Mouse (Mus musculus): ENCODE measurements at regions not wholly inside any gene's neighbourhood (a gene's known extent, or its start where the extent isn't known, plus 50 kb on each side); places are given as distances from the start of the nearest gene placed in this dataset.

GRCm38 (mm10) chr10:117574915-117575314 lies 54.4 kb upstream of the Cpm start:
- 92% methylated on average over 3 of the region's 3 CpGs for whole genome bisulfite sequencing
- H3K27ac ChIP-seq (ENCODE audit: insufficient read depth, low read depth, low read length): no peak overlapping the region
- H3K4me1 ChIP-seq (ENCODE audit: control insufficient read depth, insufficient read depth, low read length): no peaks in the 10 kb centered on the region
- DNase-seq: no peak
- H3K4me3 ChIP-seq (ENCODE audit: insufficient read depth, low read depth, low read length): no peak overlapping the region
- 0 out of 2 replicates have a peak, but pooled peaks cover 1% of the 10 kb centered on the region for H3K27me3 ChIP-seq (replicated peaks; ENCODE audit: control insufficient read depth, insufficient read depth, low read length)
- no peaks in the 10 kb centered on the region for H3K36me3 ChIP-seq (ENCODE audit: control insufficient read depth, insufficient read depth, low read length)
- no peak for TF ChIP-seq CTCF (conservative IDR thresholded peaks at IDR 0.05; ENCODE audit: insufficient read depth, insufficient read length, low read depth, low read length)
- TF ChIP-seq POLR2A (IDR thresholded peaks at IDR 0.05; ENCODE audit: low read depth, low read length): no peak

DNA sequence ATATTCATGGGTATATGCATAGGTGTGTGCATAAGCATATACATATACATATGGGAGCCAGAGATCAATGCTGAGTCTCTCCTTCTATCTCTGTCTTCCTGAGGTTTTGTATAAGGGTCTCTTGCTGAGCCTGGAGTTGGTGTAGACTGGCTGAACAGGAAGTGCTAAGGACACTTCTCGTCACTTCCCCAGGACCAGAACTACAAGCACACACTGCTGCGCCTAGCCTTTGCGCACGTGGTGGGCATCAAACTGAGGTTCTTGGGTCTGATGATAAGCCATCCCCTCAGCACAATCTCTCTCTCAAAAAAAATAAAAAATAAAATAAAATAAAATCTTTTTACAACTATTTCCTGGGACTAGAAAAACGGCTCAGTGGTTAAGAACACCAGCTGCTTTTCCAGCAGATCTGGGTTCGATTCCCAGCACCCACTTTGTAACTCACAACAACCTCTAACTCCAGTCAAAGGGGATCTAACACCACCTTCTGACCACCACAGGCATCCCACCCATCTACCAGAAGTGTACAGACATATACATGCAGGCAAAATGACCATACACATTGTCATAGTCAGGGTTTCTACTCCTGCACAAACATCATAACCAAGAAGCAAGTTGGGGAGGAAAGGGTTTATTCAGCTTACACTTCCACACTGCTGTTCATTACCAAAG lies 55.1 kb upstream of the Cpm start:
- WGBS: 93% methylated on average over 6 of the region's 6 CpGs
- no peak for TF ChIP-seq CTCF (conservative IDR thresholded peaks at IDR 0.05; ENCODE audit: insufficient read depth, insufficient read length, low read depth, low read length)
- no peak for TF ChIP-seq POLR2A (IDR thresholded peaks at IDR 0.05; ENCODE audit: low read depth, low read length)
- H3K36me3 ChIP-seq (ENCODE audit: control insufficient read depth, insufficient read depth, low read length): no peaks in the 10 kb centered on the region
- no peak overlapping the region for H3K27ac ChIP-seq (ENCODE audit: insufficient read depth, low read depth, low read length)
- 0 out of 2 replicates have a peak, but pooled peaks cover 1% of the 10 kb centered on the region for H3K27me3 ChIP-seq (replicated peaks; ENCODE audit: control insufficient read depth, insufficient read depth, low read length)
- no peak overlapping the region for H3K4me3 ChIP-seq (ENCODE audit: insufficient read depth, low read depth, low read length)
- H3K4me1 ChIP-seq (ENCODE audit: control insufficient read depth, insufficient read depth, low read length): no peaks in the 10 kb centered on the region
- DNase-seq: no peak

DNA sequence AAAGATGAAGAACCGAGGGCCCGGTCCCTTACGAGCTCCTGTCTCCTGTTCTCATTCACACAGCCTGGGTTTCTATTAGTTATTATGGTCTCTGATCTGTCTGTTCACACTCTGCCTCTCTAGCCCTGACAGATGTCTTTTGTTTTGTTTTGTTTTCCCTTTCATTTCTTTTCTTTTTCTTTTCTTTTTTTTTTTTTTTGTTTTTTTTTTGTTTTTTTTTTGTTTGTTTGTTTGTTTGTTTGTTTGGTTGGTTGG lies 55.8 kb upstream of the Cpm start:
- no peak for DNase-seq
- no peaks in the 10 kb centered on the region for H3K36me3 ChIP-seq (ENCODE audit: control insufficient read depth, insufficient read depth, low read length)
- 0 out of 2 replicates have a peak, but pooled peaks cover 1% of the 10 kb centered on the region for H3K27me3 ChIP-seq (replicated peaks; ENCODE audit: control insufficient read depth, insufficient read depth, low read length)
- 88% methylated on average over 3 of the region's 3 CpGs for WGBS
- H3K4me3 ChIP-seq (ENCODE audit: insufficient read depth, low read depth, low read length): no peak overlapping the region
- TF ChIP-seq CTCF (conservative IDR thresholded peaks at IDR 0.05; ENCODE audit: insufficient read depth, insufficient read length, low read depth, low read length) (no peak), POLR2A (IDR thresholded peaks at IDR 0.05; ENCODE audit: low read depth, low read length) (no peak)
- H3K4me1 ChIP-seq (ENCODE audit: control insufficient read depth, insufficient read depth, low read length): no peaks in the 10 kb centered on the region
- H3K27ac ChIP-seq (ENCODE audit: insufficient read depth, low read depth, low read length): no peak overlapping the region

- WGBS: 81% methylated on average over 13 of the region's 13 CpGs
These were observed 56.3 kb upstream of the Cpm start for GRCm38 (mm10) chr10:117572746-117573595.

DNA sequence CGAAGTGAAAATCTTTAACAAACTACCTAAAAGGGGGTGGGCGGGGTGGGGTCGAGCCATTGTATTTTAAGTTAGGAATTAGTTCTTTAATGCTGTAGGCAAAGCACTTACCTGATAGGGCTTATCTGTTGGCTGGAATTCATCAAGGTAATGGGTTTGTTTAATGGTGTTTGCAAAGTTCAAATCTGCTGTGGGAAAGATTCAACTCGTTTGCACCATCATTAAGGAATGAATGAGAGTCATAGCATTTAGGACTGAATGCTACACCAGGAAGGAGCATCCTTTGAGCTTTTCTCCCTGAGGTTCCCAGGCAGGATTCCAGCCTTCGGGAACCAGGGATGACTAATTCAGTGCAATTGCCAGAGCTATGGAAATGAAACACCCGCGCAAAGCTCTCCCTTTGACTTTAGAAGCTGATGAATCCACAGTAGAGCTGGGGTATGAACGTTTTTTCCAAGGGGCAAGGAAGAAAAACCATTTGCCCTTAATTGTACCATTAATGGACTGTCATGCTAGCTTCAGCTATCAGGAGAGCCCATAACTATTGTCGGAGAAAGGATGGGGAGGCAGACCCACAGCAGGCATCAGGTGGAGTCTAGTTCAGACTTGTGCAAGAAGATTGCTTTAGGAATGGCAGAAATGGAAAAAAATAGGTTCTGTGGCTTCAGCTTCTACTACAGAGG lies 57.3 kb upstream of the Cpm start:
- Histone ChIP-seq H3K36me3 (ENCODE audit: control insufficient read depth, insufficient read depth, low read length) (no peaks in the 10 kb centered on the region), H3K4me1 (ENCODE audit: control insufficient read depth, insufficient read depth, low read length) (no peaks in the 10 kb centered on the region), H3K4me3 (ENCODE audit: insufficient read depth, low read depth, low read length) (no peak overlapping the region), H3K27ac (ENCODE audit: insufficient read depth, low read depth, low read length) (no peak overlapping the region), H3K27me3 (replicated peaks; ENCODE audit: control insufficient read depth, insufficient read depth, low read length) (0 out of 2 replicates have a peak, but pooled peaks cover 1% of the 10 kb centered on the region)
- WGBS: 29% methylated on average over 9 of the region's 9 CpGs
- TF ChIP-seq CTCF (conservative IDR thresholded peaks at IDR 0.05; ENCODE audit: insufficient read depth, insufficient read length, low read depth, low read length) (no peak), POLR2A (IDR thresholded peaks at IDR 0.05; ENCODE audit: low read depth, low read length) (no peak)
- no peak for DNase-seq

More at GRCm38 (mm10) chr10:117572746-117573595, 56.3 kb upstream of the Cpm start:
- no peaks in the 10 kb centered on the region for H3K4me1 ChIP-seq (ENCODE audit: control insufficient read depth, insufficient read depth, low read length)
- no peak for DNase-seq
- no peak overlapping the region for H3K27ac ChIP-seq (ENCODE audit: insufficient read depth, low read depth, low read length)
- H3K27me3 ChIP-seq (replicated peaks; ENCODE audit: control insufficient read depth, insufficient read depth, low read length): 0 out of 2 replicates have a peak, but pooled peaks cover 1% of the 10 kb centered on the region
- TF ChIP-seq CTCF (conservative IDR thresholded peaks at IDR 0.05; ENCODE audit: insufficient read depth, insufficient read length, low read depth, low read length) (no peak), POLR2A (IDR thresholded peaks at IDR 0.05; ENCODE audit: low read depth, low read length) (no peak)
- H3K4me3 ChIP-seq (ENCODE audit: insufficient read depth, low read depth, low read length): no peak overlapping the region
- H3K36me3 ChIP-seq (ENCODE audit: control insufficient read depth, insufficient read depth, low read length): no peaks in the 10 kb centered on the region

DNA sequence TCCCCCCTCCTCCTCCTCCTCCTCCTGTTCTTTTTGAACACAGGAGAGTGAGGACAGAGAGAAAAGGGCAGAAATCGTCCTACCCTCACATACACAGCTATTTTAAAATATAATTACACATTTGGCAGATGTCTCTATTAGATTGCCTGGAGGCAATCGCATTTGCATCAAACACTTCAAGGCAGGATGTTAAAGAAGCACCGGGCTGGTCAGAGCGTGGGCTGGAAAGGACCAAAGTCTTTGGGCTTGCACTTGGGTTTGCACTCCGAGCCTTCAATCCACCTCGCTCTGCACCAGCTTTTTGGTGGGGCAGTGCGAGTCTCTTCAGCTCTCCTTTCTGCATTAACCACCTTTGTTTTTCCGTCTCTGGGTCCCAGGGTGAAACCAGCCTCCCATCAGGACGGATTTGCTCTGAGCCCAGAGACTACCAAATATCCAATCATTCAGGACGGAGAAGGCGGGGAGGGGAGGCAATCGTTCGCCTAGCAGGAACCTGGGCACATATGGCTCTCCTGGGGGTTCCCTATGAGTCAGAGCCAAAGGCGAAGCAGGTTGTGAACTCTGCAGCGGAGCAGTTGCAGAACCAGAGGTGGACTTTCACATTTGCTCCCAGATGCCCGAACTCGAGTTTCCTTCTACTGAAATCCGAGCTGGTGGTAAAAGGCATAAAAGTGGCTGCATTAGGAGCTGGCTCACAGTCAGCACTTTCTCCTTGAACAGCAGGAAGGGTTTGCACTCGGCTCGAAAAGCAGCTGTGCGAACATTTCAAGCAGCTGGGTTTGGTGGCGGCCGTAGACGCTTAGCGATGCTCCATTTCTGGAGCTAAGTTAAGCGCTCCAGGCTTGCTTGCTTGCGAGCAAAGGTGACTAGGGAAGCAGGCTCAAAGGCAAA lies 58.1 kb upstream of the Cpm start:
- TF ChIP-seq CTCF (conservative IDR thresholded peaks at IDR 0.05; ENCODE audit: insufficient read depth, insufficient read length, low read depth, low read length) (no peak), POLR2A (IDR thresholded peaks at IDR 0.05; ENCODE audit: low read depth, low read length) (no peak)
- Histone ChIP-seq H3K36me3 (ENCODE audit: control insufficient read depth, insufficient read depth, low read length) (no peaks in the 10 kb centered on the region), H3K4me1 (ENCODE audit: control insufficient read depth, insufficient read depth, low read length) (no peaks in the 10 kb centered on the region), H3K27me3 (replicated peaks; ENCODE audit: control insufficient read depth, insufficient read depth, low read length) (0 out of 2 replicates have a peak, but pooled peaks cover 1% of the 10 kb centered on the region), H3K4me3 (ENCODE audit: insufficient read depth, low read depth, low read length) (peak overlapping the region; percentile 39), H3K27ac (ENCODE audit: insufficient read depth, low read depth, low read length) (no peak overlapping the region)
- 3% methylated on average over 27 of the region's 27 CpGs for WGBS
- peak; percentile 25 for DNase-seq

Measured in kidney, adult 2 months (tissue).